Mouse (Mus musculus): Measurements from ENCODE around the gene Cars. TPM values are rescaled to one million over a fixed set of nuclear protein-coding genes. Genes with fewer than 3 reads are reported as not detected.

Cars gene
- polyA plus RNA-seq, 1 experiment from 2014 or later: 34.7 TPM

DNA sequence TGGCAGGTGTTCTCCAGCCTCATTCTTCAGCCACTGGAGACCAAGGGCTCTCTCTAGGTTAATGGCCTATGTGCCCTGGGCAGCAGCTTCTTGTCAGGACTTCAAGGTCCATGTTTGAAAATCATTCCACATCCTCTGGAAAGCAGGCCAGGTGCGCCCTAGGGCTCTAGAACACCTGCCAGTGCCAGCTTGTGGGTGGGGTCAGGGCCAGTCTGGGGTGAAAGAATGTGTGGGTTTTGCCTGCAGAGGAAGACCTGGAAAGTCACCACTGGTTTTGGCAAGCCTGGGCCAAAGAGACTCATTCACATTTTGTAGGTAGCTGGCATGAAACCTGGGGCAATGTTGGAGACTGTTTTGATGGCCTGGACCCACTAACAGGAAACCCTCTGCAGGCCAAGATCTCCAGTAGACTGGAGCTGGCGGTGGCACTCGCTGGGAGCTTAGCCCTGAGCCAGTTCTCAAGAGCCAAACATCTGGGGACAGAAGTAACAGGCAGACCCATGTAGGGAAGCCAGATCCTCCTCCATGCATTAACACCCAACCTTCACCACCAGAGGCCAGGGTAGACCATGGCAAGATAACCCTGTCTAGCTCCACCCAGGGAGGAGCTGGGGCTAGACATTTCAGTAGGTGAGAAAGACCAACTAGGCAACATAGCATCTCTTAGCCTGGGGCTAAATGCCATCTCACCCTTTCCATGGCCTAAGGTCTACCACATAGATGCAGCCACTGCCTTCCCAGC is 89.1 kb downstream of the Cars start:
- H3K9me3 ChIP-seq (replicated peaks; ENCODE audit: low read length): no peaks in the 10 kb centered on the region
- H3K27me3 ChIP-seq (ENCODE audit: insufficient read depth, low read length): no peaks in the 10 kb centered on the region
- TF ChIP-seq CTCF (IDR thresholded peaks at IDR 0.05; ENCODE audit: low read depth): no peak
- ATAC-seq (replicated peaks; ENCODE audit: low FRiP score, low read depth) (no peak), DNase-seq (ENCODE audit: low spot score) (no peak)
- no peak overlapping the region for H3K27ac ChIP-seq
- peaks cover 26% of the 10 kb centered on the region for H3K36me3 ChIP-seq (ENCODE audit: insufficient read depth, low read length)
- no peak overlapping the region for H3K4me3 ChIP-seq (replicated peaks; ENCODE audit: low read depth, low read length)
- WGBS: 83% methylated on average over 3 of the region's 3 CpGs
- no peak overlapping the region for H3K4me2 ChIP-seq (ENCODE audit: low read length)
- no peaks in the 10 kb centered on the region for H3K4me1 ChIP-seq (replicated peaks; ENCODE audit: insufficient read depth, low read length)
- no peak overlapping the region for H3K9ac ChIP-seq (ENCODE audit: low read depth, low read length)

GRCm38 (mm10) chr7:143509566-143509965 is 90.3 kb downstream of the Cars start:
- ATAC-seq (replicated peaks; ENCODE audit: low FRiP score, low read depth) (no peak), DNase-seq (ENCODE audit: low spot score) (no peak)
- Histone ChIP-seq H3K36me3 (ENCODE audit: insufficient read depth, low read length) (peaks cover 14% of the 10 kb centered on the region), H3K4me1 (replicated peaks; ENCODE audit: insufficient read depth, low read length) (no peaks in the 10 kb centered on the region), H3K9me3 (replicated peaks; ENCODE audit: low read length) (no peaks in the 10 kb centered on the region), H3K4me3 (replicated peaks; ENCODE audit: low read depth, low read length) (no peak overlapping the region), H3K27ac (no peak overlapping the region), H3K27me3 (ENCODE audit: insufficient read depth, low read length) (no peaks in the 10 kb centered on the region), H3K4me2 (ENCODE audit: low read length) (no peak overlapping the region), H3K9ac (ENCODE audit: low read depth, low read length) (no peak overlapping the region)
- 89% methylated on average over 1 of the region's 1 CpGs for WGBS
- TF ChIP-seq CTCF (IDR thresholded peaks at IDR 0.05; ENCODE audit: low read depth): no peak

Small RNAs within 50 kb of the gene (microRNA-seq; reads per million reads assigned to microRNA genes)
- 1.0 reads per million for gene Mir7064

Other genes with a start within 250 kb of the Cars start
- gene Cdkn1c, start 139.0 kb downstream of the Cars start, polyA plus RNA-seq (2015; fragmentation: Nextera tagmentation; extraction: Ambion mirVana): 498 and 594 TPM in 2 replicates
- 22.1 and 22.7 TPM in 2 replicates for gene Slc22a18, start 126.4 kb downstream of the Cars start, polyA plus RNA-seq (2015; fragmentation: Nextera tagmentation; extraction: Ambion mirVana)
- 23.8 and 23.9 TPM in 2 replicates for gene Phlda2, start 96.9 kb downstream of the Cars start, polyA plus RNA-seq (2015; fragmentation: Nextera tagmentation; extraction: Ambion mirVana)
- gene Nap1l4, start 51.0 kb downstream of the Cars start, polyA plus RNA-seq (2015; fragmentation: Nextera tagmentation; extraction: Ambion mirVana): 156 and 178 TPM in 2 replicates
- gene Tnfrsf26, start 28.6 kb upstream of the Cars start, polyA plus RNA-seq (2015; fragmentation: Nextera tagmentation; extraction: Ambion mirVana): 1.1 and 1.2 TPM in 2 replicates
- gene Tnfrsf22, start 49.6 kb upstream of the Cars start, polyA plus RNA-seq (2015; fragmentation: Nextera tagmentation; extraction: Ambion mirVana): 9.6 and 11.1 TPM in 2 replicates
- 1.9 and 2.2 TPM in 2 replicates for gene Tnfrsf23, start 85.8 kb upstream of the Cars start, polyA plus RNA-seq (2015; fragmentation: Nextera tagmentation; extraction: Ambion mirVana)
- 29.0 and 30.4 TPM in 2 replicates for gene Osbpl5, start 156.9 kb upstream of the Cars start, polyA plus RNA-seq (2015; fragmentation: Nextera tagmentation; extraction: Ambion mirVana)
- gene Mrgprg, start 166.9 kb upstream of the Cars start, polyA plus RNA-seq (2015; fragmentation: Nextera tagmentation; extraction: Ambion mirVana): not detected in 2 replicates
- gene Mrgpre, start 184.4 kb upstream of the Cars start, polyA plus RNA-seq (2015; fragmentation: Nextera tagmentation; extraction: Ambion mirVana): 1.2 TPM in 2 replicates
- 9.4 and 11.1 TPM in 2 replicates for gene Nadsyn1, start 222.8 kb upstream of the Cars start, polyA plus RNA-seq (2015; fragmentation: Nextera tagmentation; extraction: Ambion mirVana)
- 28.8 and 30.4 TPM in 2 replicates for gene Dhcr7, start 223.1 kb upstream of the Cars start, polyA plus RNA-seq (2015; fragmentation: Nextera tagmentation; extraction: Ambion mirVana)